Mouse (Mus musculus): Measurements from ENCODE around the gene Rgl1.

- TF ChIP-seq GATA1 (IDR thresholded peaks at IDR 0.05; ENCODE audit: borderline replicate concordance, low read length): no peak
- no peak for TF ChIP-seq FLI1 (IDR thresholded peaks at IDR 0.05; ENCODE audit: low read length)
These were observed 18.5 kb upstream of the Rgl1 start for GRCm38 (mm10) chr1:152784620-152785019.

All from megakaryocyte, embryonic 14.5 days (primary cell).